Mouse (Mus musculus) lung, embryonic 15.5 days (tissue): ENCODE results near the gene Pik3cg. TPM values are rescaled to one million over a fixed set of nuclear protein-coding genes. Genes with fewer than 3 reads are reported as not detected.

Experiments
- ATAC-seq: fragments of 200-750 bp; cut with Nextera tagmentation; 2 replicates; pipeline ENCODE4 v1.8.0; 2017; ENCODE audit warnings: moderate number of reproducible peaks, borderline replicate concordance; ENCODE audit not compliant: low FRiP score, low TSS enrichment; ENCODE audit errors: extremely low read depth
- H3K27ac ChIP-seq: fragments of 300-500 bp; sonication (generic); 2 replicates; pipeline ENCODE4 v1.5.1; 2015; ENCODE audit warnings: moderate library complexity, mild to moderate bottlenecking, inconsistent platforms
- H3K27me3 ChIP-seq: fragments of 300-500 bp; sonication (generic); 2 replicates; pipeline ENCODE4 v1.6.1; 2015; ENCODE audit warnings: inconsistent platforms
- H3K36me3 ChIP-seq: fragments of 300-500 bp; sonication (generic); 2 replicates; pipeline ENCODE4 v1.6.1; 2015; ENCODE audit warnings: inconsistent platforms
- H3K4me1 ChIP-seq: fragments of 300-500 bp; sonication (generic); 2 replicates; pipeline ENCODE4 v1.6.1; 2015; ENCODE audit warnings: inconsistent platforms
- H3K4me2 ChIP-seq: fragments of 300-500 bp; sonication (generic); 2 replicates; pipeline ENCODE4 v1.6.1; 2015; ENCODE audit warnings: inconsistent platforms, mild to moderate bottlenecking, moderate library complexity
- H3K4me3 ChIP-seq: fragments of 300-500 bp; sonication (generic); 2 replicates; pipeline ENCODE4 v1.5.1; 2015; ENCODE audit warnings: mild to moderate bottlenecking, inconsistent platforms
- H3K9ac ChIP-seq: fragments of 300-500 bp; sonication (generic); 2 replicates; pipeline ENCODE4 v1.6.1; 2015; ENCODE audit warnings: inconsistent platforms
- H3K9me3 ChIP-seq: fragments of 300-500 bp; sonication (generic); 2 replicates; pipeline ENCODE4 v1.6.1; 2016; ENCODE audit warnings: inconsistent platforms
- WGBS: fragments of 180-500 bp; shearing (Covaris S2); methylation state at CpG from one replicate; pipeline ENCODE4 v1.1.7; 2015; 5-methylcytosine and 5-hydroxymethylcytosine counted together
- polyA plus RNA-seq: library from polyadenylated mRNA; unstranded; fragments of >200 nt; fragmentation: Nextera tagmentation; extraction: Ambion mirVana; gene quantifications from 2 replicates; pipeline ENCODE4 v1.2.1, GENCODE M21; 2015

Pik3cg gene
- polyA plus RNA-seq, 1 experiment from 2014 or later = 3.9 TPM

DNA sequence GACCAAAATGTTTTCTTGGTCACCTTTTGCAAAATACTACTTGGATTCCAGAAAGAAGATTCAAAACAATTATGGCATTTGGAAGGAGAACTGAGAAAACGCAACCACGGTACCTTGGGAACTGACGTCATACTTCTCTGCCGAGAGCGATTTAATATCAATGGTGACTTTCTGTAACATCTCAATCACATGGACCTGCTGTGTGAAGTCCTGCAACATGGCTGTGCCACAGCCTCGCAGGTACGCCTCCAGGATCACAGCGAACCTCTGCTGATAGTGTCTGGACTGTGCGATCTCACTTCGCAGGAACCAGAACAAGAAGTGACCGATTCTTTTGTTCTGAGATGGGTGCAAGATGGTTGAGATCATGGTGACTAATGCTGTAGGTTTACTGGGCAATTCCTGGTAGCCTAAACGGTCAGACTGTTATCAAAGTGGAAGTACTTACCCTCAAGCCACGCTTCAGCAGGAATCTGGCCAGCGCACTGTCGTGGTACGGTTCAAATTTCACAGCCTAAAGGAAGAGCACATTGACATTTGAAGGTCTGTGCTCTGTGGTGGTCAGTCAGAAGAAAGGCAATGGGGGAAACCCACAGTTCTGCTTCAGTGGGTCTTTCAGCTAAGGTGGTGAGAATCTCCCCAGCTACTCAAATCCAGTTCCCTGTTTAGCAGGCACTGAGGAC lies 7.9 kb downstream of the Pik3cg start:
- WGBS = 81% methylated on average over 16 of the region's 16 CpGs
- H3K9me3 ChIP-seq = no peaks in the 10 kb centered on the region
- no peak overlapping the region for H3K4me3 ChIP-seq
- H3K27ac ChIP-seq = no peak overlapping the region
- no peak overlapping the region for H3K9ac ChIP-seq
- no peaks in the 10 kb centered on the region for H3K4me1 ChIP-seq
- ATAC-seq = no peak
- H3K36me3 ChIP-seq = no peaks in the 10 kb centered on the region
- H3K27me3 ChIP-seq = no peaks in the 10 kb centered on the region
- no peak overlapping the region for H3K4me2 ChIP-seq

- WGBS = 83% methylated on average over 4 of the region's 4 CpGs
- no peak for ATAC-seq
- H3K9ac ChIP-seq = no peak overlapping the region
- no peak overlapping the region for H3K4me3 ChIP-seq
- no peak overlapping the region for H3K27ac ChIP-seq
- no peaks in the 10 kb centered on the region for H3K9me3 ChIP-seq
- no peak overlapping the region for H3K4me2 ChIP-seq
- H3K27me3 ChIP-seq = no peaks in the 10 kb centered on the region
- no peaks in the 10 kb centered on the region for H3K36me3 ChIP-seq
- no peaks in the 10 kb centered on the region for H3K4me1 ChIP-seq
These were observed 9.0 kb downstream of the Pik3cg start for GRCm38 (mm10) chr12:32199422-32199821.

DNA sequence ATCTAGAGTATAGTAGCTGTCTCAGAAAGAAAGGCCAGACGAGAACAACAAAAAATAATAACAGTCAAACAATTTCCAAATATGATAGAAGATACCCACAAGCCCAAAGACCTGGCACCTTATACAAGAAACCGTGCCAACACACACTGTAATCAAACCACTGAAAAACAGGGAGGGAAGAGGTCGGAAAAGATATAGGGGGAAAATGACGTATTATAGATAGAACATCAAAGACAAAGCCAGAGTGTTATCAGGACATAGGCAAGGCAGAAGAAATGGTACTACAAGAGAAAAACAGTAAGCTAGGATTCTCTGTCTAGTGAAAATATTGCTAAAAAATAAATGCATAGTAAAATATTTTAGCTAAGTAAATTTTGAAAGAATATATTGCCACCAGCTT lies 10.4 kb downstream of the Pik3cg start:
- no peak overlapping the region for H3K4me3 ChIP-seq
- 74% methylated on average over 4 of the region's 4 CpGs for WGBS
- no peaks in the 10 kb centered on the region for H3K36me3 ChIP-seq
- H3K9me3 ChIP-seq = no peaks in the 10 kb centered on the region
- no peak overlapping the region for H3K9ac ChIP-seq
- no peak for ATAC-seq
- H3K4me2 ChIP-seq = no peak overlapping the region
- H3K27me3 ChIP-seq = no peaks in the 10 kb centered on the region
- H3K4me1 ChIP-seq = no peaks in the 10 kb centered on the region
- H3K27ac ChIP-seq = no peak overlapping the region

GRCm38 (mm10) chr12:32195000-32195399 lies 13.5 kb downstream of the Pik3cg start:
- Histone ChIP-seq H3K4me3 (no peak overlapping the region), H3K4me2 (no peak overlapping the region), H3K4me1 (no peaks in the 10 kb centered on the region), H3K9me3 (no peaks in the 10 kb centered on the region), H3K9ac (no peak overlapping the region), H3K27me3 (no peaks in the 10 kb centered on the region), H3K36me3 (no peaks in the 10 kb centered on the region), H3K27ac (no peak overlapping the region)
- no peak for ATAC-seq
- 86% methylated on average over 4 of the region's 4 CpGs for WGBS

GRCm38 (mm10) chr12:32194358-32194757 lies 14.1 kb downstream of the Pik3cg start:
- Histone ChIP-seq H3K27me3 (no peaks in the 10 kb centered on the region), H3K27ac (no peak overlapping the region), H3K36me3 (no peaks in the 10 kb centered on the region), H3K4me1 (no peaks in the 10 kb centered on the region), H3K9me3 (no peaks in the 10 kb centered on the region), H3K4me2 (no peak overlapping the region), H3K9ac (no peak overlapping the region), H3K4me3 (no peak overlapping the region)
- ATAC-seq = no peak
- 57% methylated on average over 1 of the region's 1 CpGs for WGBS

DNA sequence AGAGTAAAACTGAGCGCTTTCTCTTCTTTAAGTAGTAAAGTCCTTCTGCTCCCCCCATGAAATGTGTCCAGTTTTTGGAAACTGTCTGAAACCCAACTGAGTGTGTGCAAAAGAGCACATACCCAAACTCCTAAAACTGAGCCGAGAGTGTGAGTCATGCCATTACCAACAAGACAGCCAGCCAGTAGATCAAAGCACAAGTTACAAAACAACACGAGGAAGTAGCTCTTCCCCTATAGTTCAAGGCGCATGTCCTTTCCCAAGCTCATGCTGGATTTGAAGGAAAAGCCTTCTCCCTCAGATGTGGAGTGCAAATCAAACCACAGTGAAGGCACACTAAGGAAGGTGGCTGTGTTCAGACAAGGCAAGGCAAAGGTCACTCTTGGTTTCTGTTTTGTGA lies 17.5 kb downstream of the Pik3cg start:
- WGBS = 64% methylated on average over 4 of the region's 4 CpGs
- H3K27me3 ChIP-seq = no peaks in the 10 kb centered on the region

GRCm38 (mm10) chr12:32187668-32188236 lies 20.7 kb downstream of the Pik3cg start:
- Histone ChIP-seq H3K27ac (no peak overlapping the region), H3K4me2 (no peak overlapping the region), H3K4me3 (no peak overlapping the region), H3K27me3 (no peaks in the 10 kb centered on the region), H3K9ac (no peak overlapping the region), H3K9me3 (no peaks in the 10 kb centered on the region), H3K36me3 (no peaks in the 10 kb centered on the region), H3K4me1 (no peaks in the 10 kb centered on the region)
- WGBS = 59% methylated on average over 5 of the region's 5 CpGs
- ATAC-seq = no peak

More for the DNA sequence above, 17.5 kb downstream of the Pik3cg start:
- no peaks in the 10 kb centered on the region for H3K36me3 ChIP-seq
- no peaks in the 10 kb centered on the region for H3K4me1 ChIP-seq
- no peak overlapping the region for H3K27ac ChIP-seq
- no peak overlapping the region for H3K4me3 ChIP-seq
- H3K9ac ChIP-seq = no peak overlapping the region
- H3K9me3 ChIP-seq = no peaks in the 10 kb centered on the region
- ATAC-seq = no peak
- no peak overlapping the region for H3K4me2 ChIP-seq

GRCm38 (mm10) chr12:32186627-32187255 lies 21.7 kb downstream of the Pik3cg start:
- H3K4me2 ChIP-seq = no peak overlapping the region
- no peaks in the 10 kb centered on the region for H3K4me1 ChIP-seq
- no peaks in the 10 kb centered on the region for H3K36me3 ChIP-seq
- WGBS = 69% methylated on average over 6 of the region's 6 CpGs
- no peak overlapping the region for H3K4me3 ChIP-seq
- H3K27ac ChIP-seq = no peak overlapping the region
- no peak for ATAC-seq
- no peaks in the 10 kb centered on the region for H3K9me3 ChIP-seq
- H3K9ac ChIP-seq = no peak overlapping the region
- no peaks in the 10 kb centered on the region for H3K27me3 ChIP-seq

DNA sequence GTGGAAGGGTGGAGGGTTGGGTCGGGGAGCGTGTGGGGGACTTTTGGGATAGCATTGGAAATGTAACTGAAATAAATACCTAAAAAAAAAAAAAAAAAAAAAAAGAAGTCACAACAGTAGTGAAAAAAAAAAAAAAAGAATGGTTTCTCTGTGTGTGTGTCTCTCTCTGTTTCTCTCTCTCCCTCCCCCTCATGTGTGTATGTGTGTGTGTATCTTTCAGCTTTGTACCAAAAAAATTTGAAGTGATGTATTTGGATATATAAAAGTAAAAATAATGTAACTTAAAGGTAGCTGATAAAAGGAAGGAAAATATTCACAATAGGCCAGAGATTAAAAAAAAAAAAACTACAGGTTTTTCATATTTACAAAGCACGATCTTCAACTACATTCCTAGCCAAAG lies 23.6 kb downstream of the Pik3cg start:
- no peak for ATAC-seq

GRCm38 (mm10) chr12:32183584-32183983 lies 24.9 kb downstream of the Pik3cg start:
- H3K27ac ChIP-seq = no peak overlapping the region
- no peaks in the 10 kb centered on the region for H3K9me3 ChIP-seq
- no peak for ATAC-seq
- H3K27me3 ChIP-seq = no peaks in the 10 kb centered on the region
- H3K4me2 ChIP-seq = no peak overlapping the region
- H3K9ac ChIP-seq = no peak overlapping the region
- H3K4me3 ChIP-seq = no peak overlapping the region
- no peaks in the 10 kb centered on the region for H3K4me1 ChIP-seq
- H3K36me3 ChIP-seq = no peaks in the 10 kb centered on the region
- WGBS = 83% methylated on average over 1 of the region's 1 CpGs

More for the DNA sequence above, 23.6 kb downstream of the Pik3cg start:
- Histone ChIP-seq H3K4me3 (no peak overlapping the region), H3K9ac (no peak overlapping the region), H3K4me1 (no peaks in the 10 kb centered on the region), H3K27ac (no peak overlapping the region), H3K4me2 (no peak overlapping the region), H3K9me3 (no peaks in the 10 kb centered on the region), H3K36me3 (no peaks in the 10 kb centered on the region), H3K27me3 (no peaks in the 10 kb centered on the region)
- WGBS = 84% methylated on average over 3 of the region's 3 CpGs

DNA sequence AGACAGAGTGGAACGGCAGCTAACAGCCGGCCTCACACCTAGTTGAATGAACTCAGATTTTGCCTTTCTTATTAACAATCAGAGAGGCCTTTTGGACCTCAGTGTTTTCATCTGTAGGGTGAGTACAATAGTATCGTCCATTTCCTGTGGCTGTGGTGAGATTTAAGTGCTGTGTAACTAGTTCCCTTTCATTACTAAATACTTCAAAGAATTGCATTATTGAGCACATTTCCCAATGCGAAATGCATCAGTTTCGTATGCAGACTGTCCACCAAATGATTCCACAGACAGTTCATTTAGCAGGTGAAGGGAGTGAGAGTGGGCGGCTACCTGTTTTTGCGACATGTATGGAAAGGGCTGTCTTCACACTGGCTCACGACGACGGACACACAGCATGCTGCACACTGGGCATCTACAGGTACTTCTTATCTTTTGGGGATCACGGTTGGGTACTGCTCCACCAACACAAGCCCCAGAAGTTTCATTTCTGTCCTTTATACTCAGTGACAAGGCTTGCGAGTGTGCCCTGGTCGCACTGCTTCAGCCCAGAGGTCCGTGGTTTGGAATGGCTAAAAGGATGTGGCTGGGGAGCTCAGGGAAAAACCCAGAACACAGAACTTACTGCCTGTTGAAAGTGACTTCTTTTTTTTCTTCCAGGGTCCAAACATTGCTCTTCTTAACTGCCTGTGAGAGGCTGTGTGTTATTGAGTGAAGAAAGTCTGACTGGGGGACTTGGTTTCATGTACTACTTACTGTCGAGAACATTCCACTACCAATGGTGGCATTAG lies 25.6 kb downstream of the Pik3cg start:
- H3K9ac ChIP-seq = no peak overlapping the region
- no peak overlapping the region for H3K4me2 ChIP-seq
- 85% methylated on average over 15 of the region's 15 CpGs for WGBS
- no peaks in the 10 kb centered on the region for H3K9me3 ChIP-seq
- no peaks in the 10 kb centered on the region for H3K36me3 ChIP-seq
- H3K4me3 ChIP-seq = no peak overlapping the region
- no peak for ATAC-seq
- H3K27me3 ChIP-seq = no peaks in the 10 kb centered on the region
- no peak overlapping the region for H3K27ac ChIP-seq
- no peaks in the 10 kb centered on the region for H3K4me1 ChIP-seq

GRCm38 (mm10) chr12:32181885-32182284 lies 26.6 kb downstream of the Pik3cg start:
- no peaks in the 10 kb centered on the region for H3K4me1 ChIP-seq
- H3K27ac ChIP-seq = no peak overlapping the region
- no peaks in the 10 kb centered on the region for H3K9me3 ChIP-seq
- H3K36me3 ChIP-seq = no peaks in the 10 kb centered on the region
- 54% methylated on average over 4 of the region's 4 CpGs for WGBS
- no peak overlapping the region for H3K4me2 ChIP-seq
- ATAC-seq = no peak
- H3K27me3 ChIP-seq = no peaks in the 10 kb centered on the region
- no peak overlapping the region for H3K9ac ChIP-seq
- H3K4me3 ChIP-seq = no peak overlapping the region
